Mouse (Mus musculus) adrenal gland, postnatal 36 days (tissue): ENCODE data around the gene Gm35549. TPM values are rescaled to one million over a fixed set of nuclear protein-coding genes. Genes with fewer than 3 reads are reported as not detected.
"Not testable (repeated sequence)": the region's sequence is repeated elsewhere in the genome, so short reads cannot be mapped to it uniquely, and the experiment has no call there.

Source experiments
- DNase-seq, 2 experiments: peaks; one replicate each; pipeline ENCODE4 v3.0.0; 2021; ENCODE audit warnings: mixed read lengths in 1 of 2
- long read RNA-seq, 2 experiments: library from polyadenylated mRNA; stranded (forward); transcript quantifications; one replicate each; pipeline ENCODE4 v2.0.0; 2021; ENCODE audit warnings: borderline sequencing depth in 2 of 2
- total RNA-seq, 2 experiments: library from RNA; stranded (reverse); gene quantifications; 2 replicates each; pipeline ENCODE4 v1.2.3; 2021

Gm35549 gene
- total RNA-seq, result not detected
- long read RNA-seq, experiment 1, result 0 reads
- long read RNA-seq, experiment 2, result 0 reads

DNA sequence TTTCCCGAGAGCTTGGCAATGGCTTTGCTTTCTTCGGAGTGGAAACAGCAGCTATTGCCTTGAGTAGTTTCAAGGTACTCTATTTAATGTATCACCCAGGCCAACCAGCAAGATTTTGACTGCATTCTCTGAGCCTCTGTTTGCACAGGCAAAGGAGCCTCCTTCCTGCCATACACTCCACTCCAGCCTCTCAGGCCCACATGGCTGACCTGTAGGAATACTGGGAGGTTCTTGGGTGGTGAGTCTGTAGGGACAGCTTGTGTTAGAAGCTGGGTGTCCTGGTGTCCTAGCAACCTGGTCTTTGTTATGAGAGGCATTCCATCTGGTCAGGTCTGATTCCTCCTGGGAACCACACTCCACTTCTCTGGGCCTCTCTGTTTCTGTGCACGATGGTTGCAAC, at the start of gene Gm35549:
Gm35549 (minus strand) TSS at position 276 of the 400 bp plus-strand sequence.
- DNase-seq, result no peak

DNA sequence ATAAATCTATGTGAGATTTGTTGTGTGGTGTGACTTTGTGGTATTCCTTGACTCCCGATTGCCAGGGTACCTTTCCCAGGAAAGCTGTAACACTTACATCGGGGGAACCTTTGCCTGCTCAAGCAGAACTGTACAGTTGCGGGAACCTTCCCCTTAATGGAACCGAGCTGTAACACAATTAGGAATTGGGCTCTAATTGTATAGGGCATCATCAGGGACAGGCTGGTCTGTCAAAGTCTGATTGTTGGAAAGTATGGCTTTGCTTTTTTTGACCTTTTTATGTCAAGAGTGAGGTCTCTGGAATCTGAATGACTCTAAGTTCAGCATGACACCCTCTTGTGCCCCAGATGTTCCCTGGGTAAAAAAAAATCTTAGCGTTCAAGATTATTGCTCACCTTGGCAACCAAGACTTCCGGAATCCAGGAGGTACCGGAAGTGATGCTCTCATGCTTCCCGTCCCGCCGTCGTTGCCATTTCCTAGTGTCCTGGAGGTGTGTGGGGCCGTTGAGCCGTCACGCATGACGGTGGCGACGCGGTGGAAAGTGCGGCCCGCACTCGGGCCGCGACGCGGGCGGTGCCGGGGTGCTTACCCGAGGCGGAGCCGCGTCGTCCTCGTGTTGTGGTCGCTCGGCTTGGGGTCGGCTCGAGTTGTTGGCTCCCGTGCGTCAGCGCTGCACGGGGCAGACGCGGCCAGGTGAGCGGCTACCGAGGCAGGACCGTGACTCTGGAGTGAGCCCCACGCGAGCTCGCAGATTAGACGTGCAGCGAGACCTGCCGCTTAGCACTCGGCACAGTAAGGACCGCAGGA, 42.7 kb upstream of the Gm35549 start:
- DNase-seq, result peak; percentile 68 to 69

GRCm38 (mm10) chr9:122885385-122885784, 41.5 kb upstream of the Gm35549 start, which contains the start of gene Zkscan7:
Gene Zkscan7 (plus strand): TSS chr9:122885685.
- no peak for DNase-seq

GRCm38 (mm10) chr9:122875145-122875544, 31.3 kb upstream of the Gm35549 start:
- DNase-seq, result no peak

DNA sequence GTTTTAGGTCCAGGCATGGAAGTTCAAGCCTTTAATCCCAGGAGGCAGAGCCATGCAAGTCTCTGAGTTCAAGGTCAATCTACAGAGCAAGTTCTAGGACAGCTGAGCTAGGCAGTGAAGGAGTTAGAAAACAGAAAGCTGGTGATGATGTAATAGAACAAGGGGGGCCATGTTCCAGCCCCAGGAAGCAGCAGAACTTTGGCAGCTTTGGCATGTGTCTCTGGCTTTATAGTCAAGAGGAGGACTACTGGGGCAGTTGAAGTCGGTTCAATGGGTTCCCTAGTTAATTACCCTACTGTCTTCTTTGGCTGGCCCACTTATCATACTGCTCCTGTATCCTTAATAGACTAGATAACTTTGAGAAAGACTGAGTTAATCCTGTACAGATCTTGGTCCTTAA, 30.8 kb upstream of the Gm35549 start:
- DNase-seq, result no peak

DNA sequence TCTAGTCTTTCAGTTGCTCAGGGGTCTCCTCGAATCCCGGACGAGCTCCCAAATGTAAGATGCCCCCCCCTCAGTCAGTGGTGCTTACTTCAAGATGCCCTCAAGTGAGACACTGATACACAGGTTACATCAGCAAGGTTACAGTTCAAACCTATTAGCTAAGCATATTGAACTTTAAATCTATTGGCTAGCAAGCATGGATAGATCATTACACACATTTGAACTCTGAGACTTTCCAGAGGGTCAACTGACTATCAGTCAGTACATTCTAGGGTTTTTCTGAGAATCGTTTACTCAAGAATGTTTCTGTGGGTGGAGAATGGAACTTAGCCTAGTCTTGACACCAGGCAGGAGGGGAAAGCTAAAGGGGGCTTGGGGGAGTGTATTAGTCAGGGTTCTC, 28.8 kb upstream of the Gm35549 start:
- no peak for DNase-seq

GRCm38 (mm10) chr9:122866192-122866591, 22.4 kb upstream of the Gm35549 start:
- no peak for DNase-seq

- peak; percentile 85 to 88 for DNase-seq
Measured at GRCm38 (mm10) chr9:122865697-122866166, 21.9 kb upstream of the Gm35549 start, which contains the start of gene Zfp445. Gene Zfp445 (minus strand): TSS chr9:122866006.

GRCm38 (mm10) chr9:122864848-122865247, 21.0 kb upstream of the Gm35549 start:
- DNase-seq, result no peak

GRCm38 (mm10) chr9:122863731-122864130, 19.9 kb upstream of the Gm35549 start:
- no peak for DNase-seq

DNA sequence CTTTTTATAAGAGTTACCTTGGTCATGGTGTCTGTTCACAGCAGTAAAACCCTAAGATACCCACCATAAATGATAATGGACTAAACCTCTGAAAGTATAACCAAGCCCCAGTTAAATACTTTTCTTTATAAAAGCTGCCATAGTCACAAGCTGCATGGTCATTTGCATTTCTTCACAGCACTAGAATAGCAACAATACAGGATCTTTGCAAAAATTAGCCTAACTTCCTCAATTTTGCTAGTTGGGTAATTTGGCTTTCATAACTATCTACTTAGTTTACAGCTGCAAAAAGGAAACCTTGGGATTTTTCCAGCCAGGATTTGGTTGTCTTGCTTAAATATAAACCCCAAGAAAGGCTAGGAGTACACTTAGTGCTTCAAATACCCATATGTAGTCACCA, 16.9 kb upstream of the Gm35549 start:
- DNase-seq, result no peak

GRCm38 (mm10) chr9:122856716-122857115, 12.9 kb upstream of the Gm35549 start:
- DNase-seq, result peak in 1 of 2 experiments; percentile 22

- DNase-seq, result no peak
Measured at GRCm38 (mm10) chr9:122855617-122856016, 11.8 kb upstream of the Gm35549 start.

DNA sequence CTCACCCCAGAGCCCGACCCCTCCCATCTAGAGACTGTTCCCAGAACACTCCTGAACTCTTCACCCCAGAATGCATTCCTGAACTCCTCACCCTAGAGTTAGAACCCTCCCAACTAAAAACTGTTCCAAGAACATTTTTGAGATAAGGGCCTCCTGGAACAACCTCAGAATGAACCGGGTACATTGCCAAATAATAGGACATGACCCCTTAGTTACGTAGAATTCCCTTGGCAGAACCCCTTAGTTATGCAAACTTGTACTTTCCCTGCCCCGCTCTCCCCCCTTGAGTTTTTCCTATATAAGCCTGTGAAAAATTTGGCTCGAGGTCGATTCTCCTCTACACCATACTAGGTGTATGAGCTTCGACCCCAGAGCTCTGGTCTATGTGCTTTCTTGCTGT, 11.3 kb upstream of the Gm35549 start:
- not testable (repeated sequence) for DNase-seq

- no peak for DNase-seq
Measured at GRCm38 (mm10) chr9:122854526-122854925, 10.7 kb upstream of the Gm35549 start.

- DNase-seq, result not testable (repeated sequence)
Measured at GRCm38 (mm10) chr9:122847811-122848311, 4.0 kb upstream of the Gm35549 start.

- no peak for DNase-seq
Measured at GRCm38 (mm10) chr9:122846156-122846555, 2.3 kb upstream of the Gm35549 start.

- no peak for DNase-seq
Measured at GRCm38 (mm10) chr9:122845621-122846020, 1.8 kb upstream of the Gm35549 start.

DNA sequence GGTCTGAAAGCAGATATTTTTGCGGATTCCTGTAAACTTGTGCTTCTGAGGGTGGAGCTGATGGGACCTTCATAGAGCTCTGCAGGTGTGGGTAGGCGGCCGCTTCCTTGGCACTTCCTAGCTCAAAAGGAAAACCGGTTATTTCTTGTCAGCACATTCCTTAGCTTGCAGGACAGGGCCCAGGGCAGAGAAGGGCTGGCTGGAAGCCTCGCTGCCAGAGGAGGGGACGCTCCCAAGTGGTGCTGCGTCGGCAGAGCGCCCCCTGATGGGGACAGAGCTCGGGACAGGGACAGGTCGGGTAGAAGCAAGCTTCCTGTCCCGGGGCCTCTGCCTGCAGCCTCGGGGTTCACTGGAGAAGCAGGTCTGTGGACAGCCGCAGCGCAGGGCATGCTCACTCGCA, 6.2 kb downstream of the Gm35549 start:
- DNase-seq, result peak; percentile 42 to 60

DNA sequence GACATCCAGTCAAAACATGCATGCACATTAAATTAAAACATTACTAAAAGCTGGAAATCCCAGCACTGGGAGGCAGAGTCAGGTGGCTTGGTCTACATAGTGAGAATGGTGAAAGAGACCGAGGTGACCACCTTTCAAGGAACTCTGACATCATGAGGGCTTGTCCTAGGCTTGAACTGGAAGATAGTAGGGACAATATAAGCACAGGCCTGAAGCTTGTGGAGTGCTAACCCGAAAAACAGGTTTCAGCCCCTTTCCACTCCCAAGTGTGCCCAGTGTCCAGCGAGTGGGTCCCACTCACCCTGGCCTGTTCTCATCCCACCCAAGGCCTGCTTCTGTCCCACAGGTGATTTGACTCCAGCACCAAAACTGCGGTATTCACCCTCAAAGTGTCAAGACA, 6.6 kb downstream of the Gm35549 start:
- DNase-seq, result no peak

GRCm38 (mm10) chr9:122836790-122837189, 7.0 kb downstream of the Gm35549 start:
- peak; percentile 58 to 71 for DNase-seq

GRCm38 (mm10) chr9:122836126-122836525, 7.7 kb downstream of the Gm35549 start:
- DNase-seq, result no peak

GRCm38 (mm10) chr9:122829826-122830380, 13.9 kb downstream of the Gm35549 start:
- DNase-seq, result peak in 1 of 2 experiments; percentile 33
